Mouse (Mus musculus) bone marrow, adult 2 months (tissue): ENCODE results near the gene Gm10153. TPM values are rescaled to one million over a fixed set of nuclear protein-coding genes. Genes with fewer than 3 reads are reported as not detected.
"Not testable (repeated sequence)": the region's sequence is repeated elsewhere in the genome, so short reads cannot be mapped to it uniquely, and the experiment has no call there.

Experiments used
- H3K27ac ChIP-seq: fragments of 200-500 bp; 2 replicates; pipeline ENCODE4 v1.5.1; 2012; ENCODE audit warnings: low read depth, mild to moderate bottlenecking, control low read depth, inconsistent platforms, low read length; ENCODE audit not compliant: control insufficient read depth, poor library complexity, insufficient read depth
- H3K4me1 ChIP-seq: fragments of 200-500 bp; 2 replicates; pipeline ENCODE4 v1.6.1; 2011; ENCODE audit warnings: low read length; ENCODE audit not compliant: control insufficient read depth, insufficient read depth
- H3K4me3 ChIP-seq: fragments of 200-500 bp; replicated peaks from 2 replicates; pipeline ENCODE3; 2011; ENCODE audit warnings: mild to moderate bottlenecking, low read depth, low read length, control low read depth; ENCODE audit not compliant: control insufficient read depth
- CTCF ChIP-seq: fragments of 200-500 bp; IDR thresholded peaks from 2 replicates; pipeline ENCODE4 v1.5.1; 2011; ENCODE audit warnings: low read length, control low read depth; ENCODE audit not compliant: control insufficient read depth, insufficient read depth
- POLR2A ChIP-seq: fragments of 200-500 bp; IDR thresholded peaks from 2 replicates; pipeline ENCODE4 v1.6.1; 2011; ENCODE audit warnings: low read depth, mild to moderate bottlenecking, control low read depth, low read length, borderline replicate concordance; ENCODE audit not compliant: control insufficient read depth
- WGBS: fragments of 180-500 bp; shearing (Covaris S2); methylation state at CpG from one replicate; pipeline ENCODE4 v1.1.7; 2018; 5-methylcytosine and 5-hydroxymethylcytosine counted together
- polyA plus RNA-seq: library from polyadenylated mRNA; stranded (reverse); fragments of >200 nt; gene quantifications from 2 replicates; pipeline ENCODE4 v1.2.4, GENCODE M21; 2011; ENCODE audit warnings: low replicate concordance; ENCODE audit not compliant: missing spikeins, insufficient read depth, insufficient read length

Gene Gm10153
- polyA plus RNA-seq, 1 experiment, result not detected

GRCm38 (mm10) chr7:142152191-142152590 is 38.0 kb downstream of the Gm10153 start:
- H3K27ac ChIP-seq, result no peak overlapping the region
- H3K4me3 ChIP-seq, result no peak overlapping the region
- H3K4me1 ChIP-seq, result no peaks in the 10 kb centered on the region
- 76% methylated on average over 4 of the region's 4 CpGs for WGBS
- TF ChIP-seq CTCF, result no peak
- no peak for TF ChIP-seq POLR2A

DNA sequence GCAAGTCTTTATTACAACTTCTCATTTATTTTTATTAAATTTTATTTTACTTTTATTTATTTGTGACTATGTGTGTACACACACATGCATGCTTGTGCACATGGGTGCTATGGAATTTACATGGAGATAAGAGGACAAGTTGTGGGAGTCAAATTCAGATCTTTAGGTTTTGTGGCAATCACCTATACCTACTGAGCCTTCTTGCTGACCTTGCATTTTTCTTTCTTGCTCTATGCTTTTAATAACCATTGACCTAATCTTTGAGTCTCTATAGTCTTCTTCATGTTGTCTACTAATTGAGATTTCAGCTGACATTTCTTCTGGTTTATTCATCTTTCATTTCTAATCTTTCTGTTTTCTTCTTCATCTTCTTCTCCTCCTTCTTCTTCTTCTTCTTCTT is 41.6 kb downstream of the Gm10153 start:
- Histone ChIP-seq H3K4me1 (no peaks in the 10 kb centered on the region), H3K4me3 (no peak overlapping the region), H3K27ac (no peak overlapping the region)
- TF ChIP-seq CTCF (no peak), POLR2A (no peak)

DNA sequence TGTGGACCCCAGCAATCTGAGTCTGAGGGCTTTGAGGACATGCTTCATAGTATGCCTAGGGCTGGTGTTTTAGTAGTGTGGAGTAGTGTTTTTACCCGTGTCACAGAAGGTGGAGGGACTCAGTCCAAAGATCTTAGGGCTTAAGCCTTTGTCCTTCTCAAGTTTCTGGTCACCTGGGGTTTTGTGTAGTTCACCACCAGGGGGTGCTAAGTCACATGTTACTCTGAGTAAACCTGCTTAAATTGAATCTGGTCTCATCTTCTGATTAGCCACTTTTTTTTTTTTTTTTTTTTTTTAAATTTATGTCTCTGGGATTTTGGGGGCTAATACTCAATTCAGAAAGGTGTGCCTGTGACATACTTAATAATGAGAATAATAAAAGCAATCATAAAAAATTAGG is 44.2 kb downstream of the Gm10153 start:
- Histone ChIP-seq H3K4me1 (no peaks in the 10 kb centered on the region), H3K4me3 (no peak overlapping the region), H3K27ac (no peak overlapping the region)
- TF ChIP-seq POLR2A, result no peak
- TF ChIP-seq CTCF, result no peak
- WGBS, result 5% methylated on average over 1 of the region's 1 CpGs

- TF ChIP-seq CTCF (no peak), POLR2A (no peak)
- H3K4me3 ChIP-seq, result no peak overlapping the region
- H3K4me1 ChIP-seq, result no peaks in the 10 kb centered on the region
- H3K27ac ChIP-seq, result no peak overlapping the region
- 71% methylated on average over 4 of the region's 4 CpGs for WGBS
Observed at GRCm38 (mm10) chr7:142145413-142145940, 44.7 kb downstream of the Gm10153 start.

DNA sequence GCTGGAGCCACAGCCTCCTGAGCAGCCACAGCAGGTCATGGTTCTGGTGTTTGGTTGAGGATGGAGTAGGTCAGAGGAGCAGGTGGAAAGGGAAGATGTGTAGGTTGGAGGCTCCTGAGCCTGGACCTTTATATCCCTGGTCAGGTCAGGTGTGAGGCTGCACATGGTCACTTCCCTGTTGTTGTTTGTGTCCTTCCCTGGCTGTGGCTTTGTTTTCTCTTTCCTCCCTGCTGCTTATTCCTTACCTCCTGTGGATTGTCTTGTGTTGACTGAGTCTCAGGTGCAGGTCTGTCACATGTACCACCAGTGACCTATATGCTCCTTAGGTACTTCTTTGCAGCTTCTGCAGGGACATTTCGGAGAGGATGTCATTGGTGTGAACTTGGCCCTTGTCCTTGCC is 45.7 kb downstream of the Gm10153 start, which contains the start of gene Gm45337:
Gm45337 (minus strand) TSS at position 101 of the 400 bp plus-strand sequence.
- Histone ChIP-seq H3K4me3 (no peak within 1 kb of the TSS), H3K4me1 (no peaks in the 10 kb centered on the region), H3K27ac (no peak within 1 kb of the TSS)
- TF ChIP-seq CTCF, result no peak
- no peak for TF ChIP-seq POLR2A
- WGBS, result 62% methylated on average over 1 of the region's 1 CpGs

DNA sequence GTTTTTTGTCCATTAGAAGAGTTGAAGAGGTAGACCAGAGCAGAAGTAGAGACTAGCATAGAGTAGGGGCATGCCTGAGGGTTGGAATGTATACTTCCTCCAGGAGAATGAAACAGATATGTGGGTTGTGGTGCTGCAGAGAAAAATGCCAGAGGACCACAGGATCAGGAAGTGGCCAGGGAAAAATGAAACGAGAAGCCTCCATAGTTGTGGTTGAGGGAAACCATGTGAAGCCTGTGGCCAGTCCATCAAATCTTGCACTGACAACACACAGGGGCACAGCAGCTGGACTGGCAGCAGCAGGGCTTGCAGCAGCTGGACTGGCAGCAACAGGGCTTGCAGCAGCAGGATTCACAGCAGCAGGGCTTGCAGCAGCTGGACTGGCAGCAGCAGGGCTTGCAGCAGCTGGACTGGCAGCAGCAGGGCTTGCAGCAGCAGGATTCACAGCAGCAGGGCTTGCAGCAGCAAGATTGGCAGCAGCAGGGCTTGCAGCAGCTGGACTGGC is 46.6 kb downstream of the Gm10153 start:
- 0% methylated on average over 1 of the region's 1 CpGs for WGBS
- not testable (repeated sequence) for H3K4me3 ChIP-seq, H3K27ac ChIP-seq, H3K4me1 ChIP-seq

GRCm38 (mm10) chr7:142140696-142141095 is 49.5 kb downstream of the Gm10153 start:
- Histone ChIP-seq H3K4me3 (no peak overlapping the region), H3K27ac (no peak overlapping the region), H3K4me1 (no peaks in the 10 kb centered on the region)
- WGBS, result 0% methylated on average over 1 of the region's 1 CpGs
- no peak for TF ChIP-seq POLR2A

Other genes with a start within 250 kb of the Gm10153 start
- gene Brsk2, start 240.6 kb downstream of the Gm10153 start, polyA plus RNA-seq, result not detected in 2 replicates
- gene Mob2, start 129.3 kb downstream of the Gm10153 start, polyA plus RNA-seq, result 28.2 and 34.3 TPM in 2 replicates
- gene Dusp8, start 94.5 kb downstream of the Gm10153 start, polyA plus RNA-seq, result 4.9 and 7.5 TPM in 2 replicates
- not detected in 2 replicates for gene Gm45618, start 69.7 kb downstream of the Gm10153 start, polyA plus RNA-seq
- gene Gm39115, start 54.4 kb downstream of the Gm10153 start, polyA plus RNA-seq, result not detected in 2 replicates
- not detected in 2 replicates for gene Gm45337, start 45.8 kb downstream of the Gm10153 start, polyA plus RNA-seq
- not detected in 2 replicates for gene Gm29735, start 33.3 kb downstream of the Gm10153 start, polyA plus RNA-seq
- not detected in 2 replicates for gene Gm4553, start 24.6 kb downstream of the Gm10153 start, polyA plus RNA-seq
- gene Krtap5-2, start 14.4 kb downstream of the Gm10153 start, polyA plus RNA-seq, result not detected in 2 replicates
- gene Krtap5-3, start 11.0 kb upstream of the Gm10153 start, polyA plus RNA-seq, result not detected in 2 replicates
- gene Gm7579, start 21.5 kb upstream of the Gm10153 start, polyA plus RNA-seq, result not detected in 2 replicates
- not detected in 2 replicates for gene Krtap5-5, start 39.6 kb upstream of the Gm10153 start, polyA plus RNA-seq
- gene Gm40460, start 50.7 kb upstream of the Gm10153 start, polyA plus RNA-seq, result not detected in 2 replicates
- gene Gm2431, start 68.0 kb upstream of the Gm10153 start, polyA plus RNA-seq, result not detected in 2 replicates
- not detected in 2 replicates for gene Gm4559, start 84.0 kb upstream of the Gm10153 start, polyA plus RNA-seq
- not detected in 2 replicates for gene Krtap5-1, start 106.7 kb upstream of the Gm10153 start, polyA plus RNA-seq
- gene Krtap5-4, start 113.2 kb upstream of the Gm10153 start, polyA plus RNA-seq, result not detected in 2 replicates
- gene Ifitm10, start 183.4 kb upstream of the Gm10153 start, polyA plus RNA-seq, result 1.6 and 6.2 TPM in 2 replicates
- not detected in 2 replicates for gene Gm49369, start 192.3 kb upstream of the Gm10153 start, polyA plus RNA-seq
- 137 and 308 TPM in 2 replicates for gene Ctsd, start 197.6 kb upstream of the Gm10153 start, polyA plus RNA-seq
- gene Syt8, start 244.5 kb upstream of the Gm10153 start, polyA plus RNA-seq, result 2.5 TPM in 1 of 2 replicates, not detected in the other